Mouse (Mus musculus): ENCODE measurements around the gene Grm8. TPM values are rescaled to one million over a fixed set of nuclear protein-coding genes. Genes with fewer than 3 reads are reported as not detected.

Gene Grm8
- polyA plus RNA-seq, 1 experiment from 2014 or later, result not detected

DNA sequence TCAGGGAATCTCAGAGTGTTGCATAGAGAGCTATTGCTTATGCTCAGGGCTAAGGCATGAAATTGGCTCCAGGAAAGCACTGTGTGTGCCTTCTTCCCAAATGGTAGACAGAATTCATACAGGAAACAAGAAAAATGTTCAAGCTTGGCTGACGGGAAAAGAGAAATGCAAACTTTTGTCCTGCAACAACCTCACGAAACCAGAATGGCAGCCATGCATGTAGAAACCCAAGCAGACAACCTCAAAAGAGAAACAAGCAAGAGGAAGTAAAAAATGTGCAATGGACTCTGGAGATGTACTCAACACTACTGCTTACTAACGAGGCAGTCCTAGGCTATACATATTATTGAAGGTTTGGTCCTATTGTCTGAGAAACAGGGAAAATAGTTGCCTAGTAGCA, 167.9 kb downstream of the Grm8 start:
- H3K27me3 ChIP-seq (ENCODE audit: insufficient read depth, low read length), result no peaks in the 10 kb centered on the region
- no peak overlapping the region for H3K4me3 ChIP-seq (ENCODE audit: low read depth, low read length)
- H3K9me3 ChIP-seq (ENCODE audit: low read length), result no peaks in the 10 kb centered on the region
- WGBS (ENCODE audit: insufficient replicate concordance), result 65% methylated on average over 3 of the region's 3 CpGs
- no peak for ATAC-seq
- H3K4me2 ChIP-seq (ENCODE audit: low read depth, low read length), result no peak overlapping the region
- H3K27ac ChIP-seq (ENCODE audit: low read depth), result no peak overlapping the region
- no peaks in the 10 kb centered on the region for H3K36me3 ChIP-seq (replicated peaks; ENCODE audit: insufficient read depth, low read length)
- TF ChIP-seq EP300 (IDR thresholded peaks at IDR 0.05; ENCODE audit: low read depth) (no peak), CTCF (IDR thresholded peaks at IDR 0.05; ENCODE audit: low read depth) (no peak)
- H3K9ac ChIP-seq (replicated peaks), result no peak overlapping the region
- no peak for DNase-seq
- no peaks in the 10 kb centered on the region for H3K4me1 ChIP-seq (ENCODE audit: insufficient read depth)

DNA sequence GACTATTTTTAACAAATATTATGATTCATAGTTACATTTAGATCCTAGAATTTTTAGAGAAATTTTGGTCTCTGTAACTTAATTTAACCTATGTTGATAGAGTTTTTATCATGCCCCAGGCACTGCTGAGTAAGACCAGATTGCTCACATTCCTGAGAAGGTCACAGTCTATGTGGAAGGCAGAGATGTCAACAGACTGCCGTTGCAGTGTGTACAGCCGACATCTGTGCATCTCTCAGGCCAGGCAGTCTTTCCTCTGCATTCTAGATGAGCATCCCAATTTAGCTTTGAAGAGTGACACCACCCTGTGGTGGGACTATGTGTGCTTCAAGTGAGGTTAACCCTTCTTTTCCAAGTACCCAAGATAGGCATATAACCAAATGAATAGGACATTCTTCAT, 169.7 kb downstream of the Grm8 start:
- WGBS (ENCODE audit: insufficient replicate concordance), result 44% methylated on average over 2 of the region's 2 CpGs
- Histone ChIP-seq H3K4me1 (ENCODE audit: insufficient read depth) (no peaks in the 10 kb centered on the region), H3K27ac (ENCODE audit: low read depth) (no peak overlapping the region), H3K9me3 (ENCODE audit: low read length) (no peaks in the 10 kb centered on the region), H3K4me3 (ENCODE audit: low read depth, low read length) (no peak overlapping the region), H3K36me3 (replicated peaks; ENCODE audit: insufficient read depth, low read length) (no peaks in the 10 kb centered on the region), H3K4me2 (ENCODE audit: low read depth, low read length) (no peak overlapping the region), H3K27me3 (ENCODE audit: insufficient read depth, low read length) (no peaks in the 10 kb centered on the region), H3K9ac (replicated peaks) (no peak overlapping the region)
- ATAC-seq (no peak), DNase-seq (no peak)
- no peak for TF ChIP-seq CTCF (IDR thresholded peaks at IDR 0.05; ENCODE audit: low read depth)

- Histone ChIP-seq H3K4me3 (ENCODE audit: low read depth, low read length) (no peak overlapping the region), H3K36me3 (replicated peaks; ENCODE audit: insufficient read depth, low read length) (no peaks in the 10 kb centered on the region), H3K4me2 (ENCODE audit: low read depth, low read length) (no peak overlapping the region), H3K9ac (replicated peaks) (no peak overlapping the region), H3K4me1 (ENCODE audit: insufficient read depth) (no peaks in the 10 kb centered on the region), H3K27ac (ENCODE audit: low read depth) (no peak overlapping the region), H3K27me3 (ENCODE audit: insufficient read depth, low read length) (no peaks in the 10 kb centered on the region), H3K9me3 (ENCODE audit: low read length) (no peaks in the 10 kb centered on the region)
- TF ChIP-seq CTCF (IDR thresholded peaks at IDR 0.05; ENCODE audit: low read depth) (0 out of 2 replicates have a peak, but pooled peaks have one; percentile 10), EP300 (IDR thresholded peaks at IDR 0.05; ENCODE audit: low read depth) (no peak)
- WGBS (ENCODE audit: insufficient replicate concordance), result 69% methylated on average over 1 of the region's 1 CpGs
- DNase-seq (no peak), ATAC-seq (no peak)
Observed at GRCm38 (mm10) chr6:27963887-27964286, 171.1 kb downstream of the Grm8 start.

GRCm38 (mm10) chr6:27956278-27956857, 178.6 kb downstream of the Grm8 start:
- DNase-seq (no peak), ATAC-seq (no peak)
- H3K4me3 ChIP-seq (ENCODE audit: low read depth, low read length), result no peak overlapping the region
- 73% methylated on average over 6 of the region's 6 CpGs for WGBS (ENCODE audit: insufficient replicate concordance)
- no peaks in the 10 kb centered on the region for H3K36me3 ChIP-seq (replicated peaks; ENCODE audit: insufficient read depth, low read length)
- TF ChIP-seq EP300 (IDR thresholded peaks at IDR 0.05; ENCODE audit: low read depth), result no peak
- no peak for TF ChIP-seq CTCF (IDR thresholded peaks at IDR 0.05; ENCODE audit: low read depth)
- no peak overlapping the region for H3K27ac ChIP-seq (ENCODE audit: low read depth)
- H3K4me2 ChIP-seq (ENCODE audit: low read depth, low read length), result no peak overlapping the region
- no peaks in the 10 kb centered on the region for H3K9me3 ChIP-seq (ENCODE audit: low read length)
- H3K4me1 ChIP-seq (ENCODE audit: insufficient read depth), result no peaks in the 10 kb centered on the region
- H3K27me3 ChIP-seq (ENCODE audit: insufficient read depth, low read length), result no peaks in the 10 kb centered on the region
- H3K9ac ChIP-seq (replicated peaks), result no peak overlapping the region

GRCm38 (mm10) chr6:27951433-27951832, 183.5 kb downstream of the Grm8 start:
- Histone ChIP-seq H3K27ac (ENCODE audit: low read depth) (no peak overlapping the region), H3K4me2 (ENCODE audit: low read depth, low read length) (no peak overlapping the region), H3K4me1 (ENCODE audit: insufficient read depth) (no peaks in the 10 kb centered on the region), H3K27me3 (ENCODE audit: insufficient read depth, low read length) (no peaks in the 10 kb centered on the region), H3K9ac (replicated peaks) (no peak overlapping the region), H3K9me3 (ENCODE audit: low read length) (no peaks in the 10 kb centered on the region), H3K36me3 (replicated peaks; ENCODE audit: insufficient read depth, low read length) (no peaks in the 10 kb centered on the region), H3K4me3 (ENCODE audit: low read depth, low read length) (no peak overlapping the region)
- no peak for ATAC-seq
- WGBS (ENCODE audit: insufficient replicate concordance), result 71% methylated on average over 5 of the region's 5 CpGs
- TF ChIP-seq CTCF (IDR thresholded peaks at IDR 0.05; ENCODE audit: low read depth) (no peak), EP300 (IDR thresholded peaks at IDR 0.05; ENCODE audit: low read depth) (no peak)
- DNase-seq, result no peak

DNA sequence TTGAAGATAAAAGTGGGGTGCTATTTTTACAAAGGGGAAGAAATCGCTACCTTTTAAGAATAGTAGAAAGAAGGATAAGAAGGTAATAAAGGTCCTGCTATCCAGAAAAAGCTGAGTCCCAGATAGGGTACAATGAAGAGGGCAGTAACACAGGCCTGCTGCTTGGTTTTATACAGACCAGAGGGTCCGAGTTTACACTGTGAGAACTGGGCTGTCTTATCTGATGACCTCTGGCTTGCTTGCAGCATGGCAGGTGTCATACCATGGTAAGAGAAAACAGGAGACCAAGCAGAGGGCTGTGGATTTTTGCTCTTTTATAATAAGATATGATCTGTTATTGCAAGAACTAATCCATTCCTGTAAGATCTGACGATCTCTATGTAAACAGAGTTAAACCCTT, 206.9 kb downstream of the Grm8 start:
- H3K4me3 ChIP-seq (ENCODE audit: low read depth, low read length), result no peak overlapping the region
- H3K4me2 ChIP-seq (ENCODE audit: low read depth, low read length), result no peak overlapping the region
- ATAC-seq, result no peak
- no peaks in the 10 kb centered on the region for H3K27me3 ChIP-seq (ENCODE audit: insufficient read depth, low read length)
- no peak for TF ChIP-seq EP300 (IDR thresholded peaks at IDR 0.05; ENCODE audit: low read depth)
- no peak for TF ChIP-seq CTCF (IDR thresholded peaks at IDR 0.05; ENCODE audit: low read depth)
- no peak overlapping the region for H3K9ac ChIP-seq (replicated peaks)
- H3K36me3 ChIP-seq (replicated peaks; ENCODE audit: insufficient read depth, low read length), result no peaks in the 10 kb centered on the region
- no peak overlapping the region for H3K27ac ChIP-seq (ENCODE audit: low read depth)
- DNase-seq, result no peak
- H3K9me3 ChIP-seq (ENCODE audit: low read length), result no peaks in the 10 kb centered on the region
- 41% methylated on average over 3 of the region's 3 CpGs for WGBS (ENCODE audit: insufficient replicate concordance)
- H3K4me1 ChIP-seq (ENCODE audit: insufficient read depth), result no peaks in the 10 kb centered on the region

- Histone ChIP-seq H3K27ac (ENCODE audit: low read depth) (no peak overlapping the region), H3K36me3 (replicated peaks; ENCODE audit: insufficient read depth, low read length) (no peaks in the 10 kb centered on the region), H3K4me1 (ENCODE audit: insufficient read depth) (no peaks in the 10 kb centered on the region), H3K4me2 (ENCODE audit: low read depth, low read length) (no peak overlapping the region), H3K27me3 (ENCODE audit: insufficient read depth, low read length) (no peaks in the 10 kb centered on the region), H3K9ac (replicated peaks) (no peak overlapping the region), H3K4me3 (ENCODE audit: low read depth, low read length) (no peak overlapping the region), H3K9me3 (ENCODE audit: low read length) (no peaks in the 10 kb centered on the region)
- no peak for ATAC-seq
- 44% methylated on average over 1 of the region's 1 CpGs for WGBS (ENCODE audit: insufficient replicate concordance)
- DNase-seq, result no peak
- TF ChIP-seq CTCF (IDR thresholded peaks at IDR 0.05; ENCODE audit: low read depth) (no peak), EP300 (IDR thresholded peaks at IDR 0.05; ENCODE audit: low read depth) (no peak)
Observed at GRCm38 (mm10) chr6:27913281-27913680, 221.7 kb downstream of the Grm8 start.
